Mouse (Mus musculus) neural tube, embryonic 10.5 days (tissue): ENCODE data around the gene Gnb5.

Experiments used
- DNase-seq: peaks from one replicate; pipeline ENCODE4 v3.0.0-alpha.2; 2017; ENCODE audit warnings: low spot score; ENCODE audit errors: extremely low spot score

The Gnb5 gene

DNA sequence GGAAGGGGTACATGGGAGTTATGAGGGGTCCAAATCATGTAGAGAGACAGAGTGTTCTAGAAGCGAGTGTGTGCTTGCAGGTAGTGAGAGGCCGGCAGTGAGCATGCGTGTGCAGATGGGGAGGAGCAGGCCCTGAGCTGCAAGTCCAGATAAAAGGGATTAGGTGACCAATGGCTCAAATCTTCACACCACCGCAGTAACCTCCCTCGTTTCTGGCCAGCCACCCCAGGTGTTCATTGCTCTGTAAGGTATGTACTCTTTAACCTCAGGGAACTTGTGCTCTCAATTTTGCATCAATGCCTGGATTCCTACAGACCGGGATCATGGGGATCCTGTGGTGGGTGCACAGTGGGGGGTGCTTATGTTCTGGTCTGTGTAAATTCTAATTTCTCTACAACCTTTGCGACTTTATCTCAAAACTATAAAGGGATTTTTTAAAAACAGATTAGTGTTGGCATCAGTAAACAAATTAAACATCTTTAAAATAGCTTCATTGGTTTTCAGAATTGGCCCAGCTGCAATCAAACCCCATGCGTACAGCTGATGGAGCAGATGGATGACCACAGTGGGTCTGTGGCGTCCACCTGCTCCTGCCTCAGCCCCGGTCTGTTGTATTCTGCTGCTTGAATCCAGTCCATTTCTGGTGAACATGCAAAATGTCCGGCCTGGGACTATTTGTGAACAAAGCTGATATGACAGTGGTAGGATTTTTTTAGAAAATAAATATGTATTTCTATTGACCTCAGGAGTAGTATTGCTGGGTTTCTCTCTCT lies at the start of gene Gnb5:
Gene Gnb5 (plus strand): TSS at position 163 of the 773 bp plus-strand sequence.
- DNase-seq: no peak

DNA sequence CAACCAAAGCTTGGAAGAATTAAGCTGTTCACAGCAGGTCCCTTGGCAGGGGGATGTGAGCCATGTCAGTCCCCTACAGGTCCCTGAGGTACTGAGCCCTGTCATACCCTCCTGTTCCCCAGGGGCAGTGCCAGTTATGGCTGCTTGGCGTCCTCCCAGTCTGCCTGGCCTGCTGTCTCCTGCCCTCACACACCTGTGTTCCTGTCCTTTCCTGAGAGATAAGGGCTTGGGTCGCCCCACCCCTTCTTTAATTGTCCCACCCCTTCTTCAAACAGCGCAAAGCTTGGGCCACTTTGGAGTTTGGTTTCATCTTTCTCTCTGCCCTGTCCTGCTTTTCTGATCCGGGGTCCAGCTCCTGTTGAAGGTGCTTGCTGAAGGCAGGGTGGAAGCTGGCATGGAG lies 47.3 kb upstream of the Gnb5 start:
- DNase-seq: no peak

DNA sequence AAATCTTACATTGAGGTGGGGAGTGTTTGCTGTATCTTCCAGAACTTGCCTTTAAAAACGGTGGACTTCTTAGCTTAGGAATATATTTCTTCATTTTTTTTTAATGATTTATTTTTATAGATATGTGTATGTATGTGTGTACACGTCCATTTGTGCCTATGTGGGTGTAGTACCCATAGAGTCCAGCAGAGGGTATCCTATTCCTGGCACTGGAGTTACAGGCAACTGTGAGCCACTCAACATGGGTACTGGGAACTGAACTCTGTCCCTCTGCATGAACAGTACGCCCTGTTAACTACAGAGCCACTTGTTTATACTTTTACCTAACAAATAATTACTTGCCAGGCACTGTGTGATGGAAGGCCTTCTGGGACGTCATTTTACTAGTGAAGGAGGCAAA lies 46.4 kb upstream of the Gnb5 start:
- no peak for DNase-seq

GRCm38 (mm10) chr9:75261332-75261872 lies 44.7 kb upstream of the Gnb5 start:
- DNase-seq: peak; percentile 42

DNA sequence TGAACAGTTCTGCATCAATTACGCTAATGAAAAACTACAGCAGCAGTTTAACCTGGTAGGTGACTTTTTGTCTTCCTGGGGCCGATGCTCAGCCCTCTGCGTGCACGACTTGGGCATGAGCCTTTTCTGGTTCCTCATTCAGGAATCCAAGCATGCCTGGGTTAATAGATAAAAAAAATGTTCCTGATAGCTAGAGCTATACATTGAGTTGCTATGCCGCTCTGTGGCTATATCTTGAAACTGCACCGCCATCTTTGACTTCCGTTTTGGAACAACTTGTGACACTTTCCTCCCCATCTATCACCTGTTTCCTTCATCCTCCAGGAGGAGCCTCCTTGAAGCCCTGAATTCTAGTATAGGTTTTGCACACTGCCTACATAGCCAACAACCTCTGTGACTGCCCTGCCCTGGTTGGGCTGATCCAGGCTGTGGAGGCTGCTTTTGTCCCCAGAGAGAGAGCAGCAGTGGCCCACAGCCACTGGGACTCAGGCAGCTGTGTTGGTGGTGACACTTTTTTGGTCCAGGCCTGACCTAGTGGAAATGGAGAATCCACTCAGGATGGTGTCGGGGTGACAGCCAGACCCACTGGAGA lies 43.8 kb upstream of the Gnb5 start:
- DNase-seq: no peak

GRCm38 (mm10) chr9:75264008-75264718 lies 41.9 kb upstream of the Gnb5 start:
- no peak for DNase-seq

DNA sequence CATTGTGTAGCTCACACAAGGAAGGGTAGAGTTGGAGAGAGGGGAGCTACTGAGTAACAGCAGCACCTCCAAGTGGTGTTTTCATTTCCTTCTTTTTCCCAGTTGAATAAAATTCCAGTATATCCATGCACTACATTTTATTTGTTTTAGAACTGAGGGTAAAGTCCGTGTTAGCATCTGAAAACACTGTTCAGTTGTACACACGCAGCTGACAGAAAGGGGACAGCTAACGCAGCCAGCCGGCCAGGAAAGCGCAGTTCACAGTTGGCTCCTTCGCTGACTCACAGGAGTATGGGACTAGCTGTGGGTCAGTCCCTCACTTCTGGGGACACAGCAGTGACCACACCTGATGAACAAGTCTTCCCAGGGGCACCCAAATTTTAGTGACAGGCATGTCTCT lies 38.9 kb upstream of the Gnb5 start:
- no peak for DNase-seq

DNA sequence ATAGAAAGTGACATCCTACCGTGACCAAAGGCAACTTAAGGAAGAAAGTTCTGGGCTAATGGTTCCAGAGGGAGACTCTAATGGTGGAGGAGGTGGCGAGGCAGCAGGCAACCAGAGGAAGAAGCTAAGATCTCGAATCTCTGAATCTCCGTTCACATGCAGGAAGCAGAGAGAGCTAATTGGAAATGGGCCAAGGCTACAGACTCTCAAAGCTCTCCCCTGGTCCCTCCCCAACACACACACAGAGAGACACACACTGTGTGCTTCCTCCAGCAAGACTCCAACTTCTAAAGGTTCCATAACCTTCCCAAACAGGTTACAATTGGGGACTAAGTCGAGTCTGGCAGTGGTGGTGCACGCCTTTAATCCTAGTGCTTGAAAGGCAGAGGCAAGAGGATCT lies 35.7 kb upstream of the Gnb5 start:
- DNase-seq: no peak

GRCm38 (mm10) chr9:75271539-75271938 lies 34.5 kb upstream of the Gnb5 start:
- DNase-seq: no peak

DNA sequence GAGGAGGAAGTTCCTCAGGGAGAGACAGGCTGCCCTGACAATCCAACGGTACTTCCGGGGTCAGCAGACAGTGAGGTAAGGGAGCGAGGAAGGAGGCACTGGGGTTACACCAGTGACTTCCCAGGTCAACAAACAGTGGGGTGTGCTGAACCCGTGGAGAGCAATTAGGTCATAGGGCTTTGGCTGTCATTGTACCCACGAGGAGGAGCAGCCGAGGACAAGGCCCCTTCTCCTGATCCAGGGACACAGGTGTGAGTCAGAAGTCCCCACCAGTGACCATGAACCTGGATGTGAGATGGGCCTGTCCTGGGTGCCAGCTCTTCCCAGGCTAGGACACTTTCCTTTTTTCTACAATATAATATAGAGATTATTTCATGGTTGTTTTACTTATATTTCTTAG lies 32.4 kb upstream of the Gnb5 start:
- DNase-seq: no peak

GRCm38 (mm10) chr9:75274486-75274885 lies 31.6 kb upstream of the Gnb5 start:
- DNase-seq: no peak

DNA sequence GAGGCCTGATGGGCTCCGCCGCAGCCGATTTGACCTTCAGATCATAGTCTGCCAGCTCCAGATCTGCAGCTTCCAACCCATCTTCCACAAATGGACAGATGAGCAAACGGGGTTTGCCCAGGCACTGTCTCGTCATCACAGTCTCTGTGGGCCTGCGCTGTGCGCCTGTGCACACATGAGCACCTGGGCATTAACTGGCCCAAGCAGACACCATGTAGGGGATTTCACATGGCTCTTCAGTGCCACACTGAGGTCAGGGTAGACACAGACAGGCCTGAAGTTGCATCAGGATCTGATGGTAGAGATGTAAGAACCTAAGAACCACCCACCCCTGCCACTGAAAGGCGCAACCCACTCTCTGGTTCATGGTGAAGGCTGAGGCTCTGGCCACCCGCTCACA lies 31.0 kb upstream of the Gnb5 start:
- DNase-seq: no peak

- DNase-seq: peak; percentile 54
Observed at GRCm38 (mm10) chr9:75280814-75281213, 25.3 kb upstream of the Gnb5 start.

DNA sequence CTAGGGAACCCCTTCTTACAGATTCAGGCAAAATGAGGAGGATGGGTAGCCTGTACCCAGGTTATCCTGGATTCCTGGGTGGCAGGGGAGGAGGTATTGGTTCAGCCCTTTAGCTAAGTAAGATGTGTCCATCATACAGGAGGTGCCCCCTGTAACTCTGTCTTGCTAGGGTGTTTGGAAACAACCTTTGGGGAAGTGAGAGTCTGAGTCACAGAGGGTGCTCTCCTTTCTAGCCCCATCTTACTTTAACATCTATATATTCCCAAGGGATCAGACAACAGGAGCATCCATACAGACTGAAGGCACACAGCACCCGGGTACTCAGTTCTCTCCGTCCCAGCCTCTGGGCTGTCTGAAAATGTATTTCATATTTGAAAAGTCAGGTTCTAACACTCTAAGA lies 23.9 kb upstream of the Gnb5 start:
- no peak for DNase-seq

DNA sequence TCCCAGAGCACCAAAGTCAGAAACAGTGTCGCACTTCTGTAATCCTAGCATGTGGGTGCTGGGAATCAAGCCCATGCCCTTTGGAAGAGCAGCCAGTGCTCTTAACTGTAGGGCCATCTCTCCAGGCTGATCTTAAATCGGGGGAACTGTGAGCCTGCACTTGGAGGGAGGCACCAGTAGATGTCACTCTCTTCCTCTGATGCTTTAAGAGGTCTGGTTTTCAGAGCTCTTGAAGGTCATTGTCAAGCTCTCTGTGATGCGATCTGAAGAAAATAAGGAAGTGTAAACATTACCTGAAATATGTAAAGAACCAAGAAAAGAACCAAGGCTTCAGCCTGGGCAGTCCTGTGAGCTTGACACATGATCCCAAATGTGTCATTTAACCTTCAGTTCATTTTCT lies 23.3 kb upstream of the Gnb5 start:
- DNase-seq: peak; percentile 43

GRCm38 (mm10) chr9:75283636-75284035 lies 22.5 kb upstream of the Gnb5 start:
- DNase-seq: no peak

DNA sequence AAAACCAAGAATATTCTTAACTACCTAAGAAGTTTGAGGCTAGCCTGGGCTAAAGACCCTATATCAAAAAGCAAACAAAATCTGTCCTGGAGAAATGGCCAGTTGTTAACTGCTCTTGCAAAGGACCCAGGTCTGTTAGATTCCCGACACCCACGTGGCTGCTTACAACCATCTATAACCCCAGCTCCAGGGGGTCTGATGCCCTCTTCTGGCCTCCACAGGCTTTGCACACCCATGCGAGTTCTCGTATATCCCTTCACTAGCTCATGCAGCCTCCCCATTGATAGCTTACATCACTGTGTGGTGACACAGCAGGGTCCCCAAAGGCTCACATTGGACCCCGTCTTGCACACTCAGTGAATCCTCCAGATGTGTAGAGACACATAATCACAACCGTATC lies 20.7 kb upstream of the Gnb5 start:
- no peak for DNase-seq

GRCm38 (mm10) chr9:75287636-75288035 lies 18.5 kb upstream of the Gnb5 start:
- no peak for DNase-seq

DNA sequence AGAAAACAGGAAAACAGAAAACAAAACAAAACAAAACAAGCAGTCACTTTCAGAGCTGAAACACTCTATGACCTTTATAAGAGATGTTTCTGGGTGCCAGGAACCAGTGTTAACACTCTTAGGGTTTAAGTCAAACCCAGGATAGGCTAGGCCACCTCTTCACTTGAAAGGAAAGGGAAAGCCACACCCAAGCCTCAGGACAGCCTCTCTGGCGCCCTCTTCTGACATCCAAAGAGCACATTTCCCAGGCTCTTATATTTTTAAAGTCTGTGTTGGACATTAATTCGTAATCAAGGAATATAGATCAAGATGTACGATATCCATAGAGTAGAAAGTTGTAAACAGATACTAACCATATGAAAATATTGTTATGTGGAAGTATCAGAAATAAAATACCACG lies 16.5 kb upstream of the Gnb5 start:
- no peak for DNase-seq

- no peak for DNase-seq
Observed at GRCm38 (mm10) chr9:75299342-75299741, 6.7 kb upstream of the Gnb5 start.

DNA sequence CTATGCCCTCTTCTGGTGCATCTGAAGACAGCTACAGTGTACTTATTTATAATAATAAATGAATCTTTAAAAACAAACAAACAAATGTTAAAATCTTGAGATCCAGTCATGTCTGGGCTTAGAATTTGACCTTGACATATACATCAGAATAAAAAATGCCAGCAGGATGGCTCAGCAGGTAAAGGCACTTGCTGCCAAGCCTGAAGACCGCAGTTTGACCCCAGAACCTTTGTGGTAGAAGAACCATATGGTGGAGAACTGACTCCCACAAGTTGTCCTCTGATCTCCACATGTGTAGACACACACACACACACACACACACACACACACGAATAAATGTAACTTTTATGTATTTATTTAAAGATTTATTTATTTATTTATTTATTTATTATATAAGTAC lies 3.1 kb upstream of the Gnb5 start:
- no peak for DNase-seq

GRCm38 (mm10) chr9:75303701-75304261 lies 2.3 kb upstream of the Gnb5 start:
- no peak for DNase-seq
